Mouse (Mus musculus) G1E (cell line): ENCODE results near the gene Mmp28.

Experiments
- CTCF ChIP-seq: IDR thresholded peaks from 2 replicates; pipeline ENCODE4 v1.5.1; 2012; ENCODE audit warnings: low read depth, low read length, inconsistent platforms, mixed read lengths
- GATA1 ChIP-seq: IDR thresholded peaks from 2 replicates; pipeline ENCODE4 v1.6.1; 2012; ENCODE audit warnings: borderline replicate concordance, low read length, inconsistent platforms, mixed read lengths
- GATA2 ChIP-seq: IDR thresholded peaks from 2 replicates; pipeline ENCODE4 v1.6.1; 2012; ENCODE audit warnings: low read depth, low read length, inconsistent platforms, borderline replicate concordance
- POLR2AphosphoS5 ChIP-seq: IDR thresholded peaks from 2 replicates; pipeline ENCODE4 v1.6.1; 2012; ENCODE audit warnings: low read depth, low read length, inconsistent platforms; ENCODE audit not compliant: insufficient replicate concordance
- TAL1 ChIP-seq: conservative IDR thresholded peaks from 2 replicates; pipeline ENCODE4 v1.6.1; 2012; ENCODE audit warnings: low read depth, low read length, inconsistent platforms, mixed read lengths

GRCm38 (mm10) chr11:83409087-83409754 is 53.6 kb downstream of the Mmp28 start, which contains the start of gene Rasl10b:
- TF ChIP-seq CTCF (no peak), GATA1 (no peak), TAL1 (no peak), POLR2AphosphoS5 (no peak), GATA2 (no peak)
